Mouse (Mus musculus): Measurements from ENCODE around the gene Zik1. TPM values are rescaled to one million over a fixed set of nuclear protein-coding genes. Genes with fewer than 3 reads are reported as not detected.

The Zik1 gene
- 0.70 to 1.3 TPM (median 0.87 TPM) in 4 replicates for total RNA-seq (2023; ENCODE audit: inconsistent age)

DNA sequence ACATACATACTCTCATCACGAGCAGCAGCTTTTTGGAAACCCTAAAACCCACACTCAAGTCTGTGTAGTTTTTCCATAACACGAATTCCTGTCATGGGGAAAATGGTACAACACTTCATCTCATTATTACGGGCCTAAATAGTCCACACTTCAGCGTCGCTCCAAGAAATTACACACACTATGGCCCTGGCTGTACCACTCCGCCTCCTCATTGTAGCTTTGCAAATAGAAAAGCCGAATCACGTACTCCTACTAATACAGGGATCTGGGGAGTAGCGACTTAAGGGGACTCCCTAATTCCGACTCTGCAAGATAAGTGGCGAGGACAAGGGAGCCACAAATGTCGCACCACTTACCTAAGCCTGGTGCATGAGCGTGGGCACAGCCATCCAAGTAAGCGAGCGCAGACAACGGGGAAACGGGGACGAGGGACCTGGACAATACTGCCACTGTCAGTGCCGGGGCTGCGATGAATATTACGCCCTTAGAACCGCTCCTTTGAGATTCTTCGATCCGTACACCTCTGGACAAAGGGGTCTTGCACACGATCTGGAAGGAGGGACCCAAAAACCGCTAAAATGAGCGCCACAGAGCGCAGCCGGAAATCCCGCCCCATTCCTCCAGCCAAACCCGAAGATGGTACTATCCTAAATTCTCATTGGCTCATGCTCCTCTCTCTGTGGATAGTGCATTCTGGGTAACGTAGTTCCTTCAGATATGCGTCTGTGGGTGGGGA, at the start of gene Zik1:
TSS of gene Zik1 (minus strand) at position 609 of the 736 bp plus-strand sequence.

DNA sequence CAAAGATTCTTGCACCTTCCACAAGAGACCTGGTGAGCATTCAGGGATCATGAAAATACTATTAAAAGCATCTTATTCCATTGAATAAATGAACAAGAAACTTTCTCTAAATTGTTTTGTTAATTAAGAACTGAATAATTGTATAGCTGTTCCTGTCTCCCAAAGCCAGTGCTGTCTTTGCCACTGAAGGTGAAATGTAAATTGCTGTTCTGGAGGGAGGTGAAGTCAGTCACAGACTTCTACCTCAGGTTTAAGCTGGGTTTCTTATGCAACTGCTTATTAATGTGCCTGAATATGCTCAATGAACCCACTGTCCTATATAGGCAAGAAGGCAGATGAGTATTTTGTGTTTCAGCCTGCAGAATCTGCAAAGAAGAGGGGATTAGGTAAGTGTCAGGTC, 52.2 kb downstream of the Zik1 start, which contains the start of gene Vmn1r67:
TSS of gene Vmn1r67 (plus strand) at position 301 of the 400 bp plus-strand sequence.

Other genes with a start within 250 kb of the Zik1 start
- gene Vmn1r66, start 217.4 kb downstream of the Zik1 start, total RNA-seq (2023; ENCODE audit: inconsistent age) = not detected in 4 replicates
- not detected in 4 replicates for gene Vmn1r67, start 52.1 kb downstream of the Zik1 start, total RNA-seq (2023; ENCODE audit: inconsistent age)
- gene Vmn1r68, start 63.1 kb upstream of the Zik1 start, total RNA-seq (2023; ENCODE audit: inconsistent age) = not detected in 4 replicates
- gene Vmn1r69, start 118.3 kb upstream of the Zik1 start, total RNA-seq (2023; ENCODE audit: inconsistent age) = not detected in 4 replicates
- gene Vmn1r70, start 136.1 kb upstream of the Zik1 start, total RNA-seq (2023; ENCODE audit: inconsistent age) = not detected in 4 replicates
- gene Nlrp4b, start 192.4 kb upstream of the Zik1 start, total RNA-seq (2023; ENCODE audit: inconsistent age) = not detected in 4 replicates